Comparison of ENCODE assay signal across 8 mouse cellular contexts in the genomic region with DNA sequence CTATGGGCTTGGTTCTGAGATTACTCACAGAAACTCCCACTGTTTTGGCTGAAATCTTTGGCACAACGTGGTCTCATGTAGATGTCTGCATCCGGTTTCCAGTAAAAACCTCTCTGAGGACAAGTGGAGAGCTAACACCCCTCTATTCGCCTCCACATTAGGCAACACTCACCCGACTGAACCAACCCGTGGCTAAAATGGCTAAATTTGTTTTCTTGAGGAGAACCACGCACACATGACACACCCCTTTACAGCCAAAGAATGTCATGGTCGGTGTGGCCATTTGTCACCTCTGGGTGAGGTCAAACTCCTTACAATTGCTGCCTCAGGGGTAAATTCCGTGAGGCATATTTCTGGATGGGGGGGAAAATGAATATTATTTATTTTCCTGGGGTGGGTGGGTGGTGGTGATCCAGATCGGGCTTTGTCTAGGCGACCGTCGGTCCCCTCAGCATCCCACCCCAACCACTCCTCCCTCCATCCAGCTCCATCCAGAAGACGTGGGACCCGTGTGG. TPM values are rescaled to one million over a fixed set of nuclear protein-coding genes. Genes with fewer than 3 reads are reported as not detected.
A peak's percentile ranks its signal among the peaks of the same experiment; 100 is the strongest.
DNase-seq lines count a peak whose midpoint lies in the region; ATAC-seq and TF ChIP-seq lines count a peak whose summit lies in the region.

No protein-coding gene starts in this region.

- peak overlapping the region; percentile 36 for H3K4me3 ChIP-seq in kidney, postnatal 0 days (replicated peaks; ENCODE audit: low read depth, low read length)
- peak overlapping the region; percentile 54 for H3K4me3 ChIP-seq in neural tube, embryonic 11.5 days (ENCODE audit: low read depth, low read length)

- no peaks in the 10 kb centered on the region for H3K36me3 ChIP-seq in kidney, postnatal 0 days (ENCODE audit: insufficient read depth, low read length)
- no peaks in the 10 kb centered on the region for H3K36me3 ChIP-seq in neural tube, embryonic 11.5 days (ENCODE audit: control insufficient read depth, insufficient read depth, low read length)

- no peak for TF ChIP-seq CTCF in kidney, postnatal 0 days (IDR thresholded peaks at IDR 0.05; ENCODE audit: low read depth)

- WGBS in kidney, postnatal 0 days: 16% methylated on average over 14 of the region's 14 CpGs
- 26% methylated on average over 14 of the region's 14 CpGs for WGBS in neural tube, embryonic 11.5 days

- no peaks in the 10 kb centered on the region for H3K9me3 ChIP-seq in kidney, postnatal 0 days (replicated peaks; ENCODE audit: low read length)
- H3K9me3 ChIP-seq in neural tube, embryonic 11.5 days (ENCODE audit: control insufficient read depth, low read length): no peaks in the 10 kb centered on the region

- peak overlapping the region; percentile 75 for H3K4me2 ChIP-seq in kidney, postnatal 0 days (ENCODE audit: low read length)
- peak overlapping the region; percentile 83 for H3K4me2 ChIP-seq in neural tube, embryonic 11.5 days (ENCODE audit: low read depth)

- no peaks in the 10 kb centered on the region for H3K27me3 ChIP-seq in kidney, postnatal 0 days (ENCODE audit: insufficient read depth, low read length)
- H3K27me3 ChIP-seq in neural tube, embryonic 11.5 days (ENCODE audit: control insufficient read depth, insufficient read depth, low read length): no peaks in the 10 kb centered on the region

- DNase-seq in embryo, embryonic 10 days (ENCODE audit: low spot score): peak; percentile 39
- no peak for DNase-seq in embryo, embryonic 9.5 days (ENCODE audit: extremely low spot score)
- peak; percentile 61 for DNase-seq in ES-CJ7 (ENCODE audit: low read depth, low spot score)
- DNase-seq in kidney, postnatal 0 days (ENCODE audit: low spot score): peak; percentile 56
- DNase-seq in neural tube, embryonic 11.5 days (ENCODE audit: low spot score): no peak
- DNase-seq in spleen, adult 18-20 months: no peak
- DNase-seq in thymus, postnatal 4 days: no peak

- peak overlapping the region; percentile 55 for H3K9ac ChIP-seq in kidney, postnatal 0 days (ENCODE audit: low read depth, low read length)
- peak overlapping the region; percentile 89 for H3K9ac ChIP-seq in neural tube, embryonic 11.5 days (ENCODE audit: low read length)

- ATAC-seq in erythroid progenitor cell, adult 5-6 weeks (replicated peaks; ENCODE audit: low FRiP score, poor library complexity, severe bottlenecking): peak; percentile 2; the same call in 1 of the 2 replicates
- ATAC-seq in kidney, postnatal 0 days (replicated peaks; ENCODE audit: low FRiP score, low read depth): peak; percentile 27
- peak; percentile 85 for ATAC-seq in neural tube, embryonic 11.5 days (ENCODE audit: insufficient read depth, low FRiP score, low TSS enrichment)

- peak overlapping the region; percentile 99 for H3K27ac ChIP-seq in kidney, postnatal 0 days
- H3K27ac ChIP-seq in neural tube, embryonic 11.5 days (ENCODE audit: low read depth, low read length): peak overlapping the region; percentile 85

- peaks cover 14% of the 10 kb centered on the region for H3K4me1 ChIP-seq in kidney, postnatal 0 days (replicated peaks; ENCODE audit: insufficient read depth, low read length)
- peaks cover 7% of the 10 kb centered on the region; the same call in 1 of the 2 replicates for H3K4me1 ChIP-seq in neural tube, embryonic 11.5 days (ENCODE audit: control insufficient read depth, insufficient read depth, low read length)

RNA-seq across cellular contexts. Expression of a gene that starts 9.5 kb away (rescaled TPM):
- 58.0 and 85.9 TPM in 2 replicates for total RNA-seq in erythroid progenitor cell, adult 5-6 weeks (2015; ENCODE audit: low replicate concordance)
- total RNA-seq in erythroid progenitor cell, adult 5-6 weeks (2017; ENCODE audit: low replicate concordance): 38.4 and 47.4 TPM in 2 replicates
- 111 and 113 TPM in 2 replicates for polyA plus RNA-seq in kidney, postnatal 0 days (2015; fragmentation: Nextera tagmentation; extraction: Ambion mirVana)
- 217 and 219 TPM in 2 replicates for polyA plus RNA-seq in neural tube, embryonic 11.5 days (2014; fragmentation: Nextera tagmentation; extraction: Ambion mirVana)

Comparison
In these comparisons a context has a peak if more than half of its experiments do, and no peak if none do; other contexts are left out.
1. DNase-seq: peak in embryo, embryonic 10 days (single experiment), ES-CJ7 (single experiment) and kidney, postnatal 0 days (single experiment); none in embryo, embryonic 9.5 days (single experiment), neural tube, embryonic 11.5 days (single experiment), spleen, adult 18-20 months (0 of 2) and thymus, postnatal 4 days (single experiment).
2. ATAC-seq: peak in every context shown above with its lines; median percentile 85 in neural tube, embryonic 11.5 days; 27 in kidney, postnatal 0 days; 2 in erythroid progenitor cell, adult 5-6 weeks.